Mouse (Mus musculus) C2C12 (cell line): ENCODE results near the gene Atm.

ENCODE experiments used
- CEBPB ChIP-seq: IDR thresholded peaks from one replicate; pipeline ENCODE4 v1.6.1; 2011; ENCODE audit warnings: low read depth, mild to moderate bottlenecking, control low read depth, moderate library complexity
- CTCF ChIP-seq: IDR thresholded peaks from one replicate; pipeline ENCODE4 v1.5.1; 2011; ENCODE audit not compliant: control insufficient read depth, insufficient read depth, insufficient read length
- FOSL1 ChIP-seq: IDR thresholded peaks from one replicate; pipeline ENCODE4 v1.8.0; 2011; ENCODE audit warnings: mild to moderate bottlenecking, low read length; ENCODE audit not compliant: poor library complexity, insufficient read depth, severe bottlenecking
- MAX ChIP-seq: IDR thresholded peaks from one replicate; pipeline ENCODE4 v1.6.1; 2011; ENCODE audit warnings: mild to moderate bottlenecking, control low read depth
- MYOD1 ChIP-seq: IDR thresholded peaks from one replicate; pipeline ENCODE4 v1.6.1; 2011; ENCODE audit warnings: low read depth; ENCODE audit not compliant: control insufficient read depth, insufficient read length
- MYOG ChIP-seq: IDR thresholded peaks from one replicate; pipeline ENCODE4 v1.6.1; 2011; ENCODE audit not compliant: control insufficient read depth, insufficient read length; ENCODE audit errors: extremely low read depth
- USF1 ChIP-seq: IDR thresholded peaks from one replicate; pipeline ENCODE4 v1.6.1; 2011; ENCODE audit warnings: low read depth, mild to moderate bottlenecking, control low read depth, moderate library complexity

- TF ChIP-seq CEBPB (no peak), CTCF (no peak), USF1 (no peak), MAX (no peak), FOSL1 (no peak), MYOG (no peak), MYOD1 (no peak)
These were observed 39.2 kb upstream of the Atm start for GRCm38 (mm10) chr9:53575721-53576120.
